Mouse (Mus musculus) ES-E14 (cell line): ENCODE data around the gene Rps8.

Experiments
- CHD2 ChIP-seq: IDR thresholded peaks from 2 replicates; pipeline ENCODE4 v1.6.1; 2014; ENCODE audit warnings: mild to moderate bottlenecking, low read depth, low read length, inconsistent platforms
- MAFK ChIP-seq: IDR thresholded peaks from 2 replicates; pipeline ENCODE4 v1.6.1; 2014; ENCODE audit warnings: mild to moderate bottlenecking, low read depth, low read length, inconsistent platforms; ENCODE audit not compliant: insufficient read depth
- ZC3H11A ChIP-seq: IDR thresholded peaks from 2 replicates; pipeline ENCODE4 v1.6.1; 2012; ENCODE audit warnings: low read depth, mild to moderate bottlenecking, inconsistent platforms, low read length, borderline replicate concordance
- ZNF384 ChIP-seq: IDR thresholded peaks from 2 replicates; pipeline ENCODE4 v1.6.1; 2012; ENCODE audit warnings: low read depth, low read length, inconsistent platforms

DNA sequence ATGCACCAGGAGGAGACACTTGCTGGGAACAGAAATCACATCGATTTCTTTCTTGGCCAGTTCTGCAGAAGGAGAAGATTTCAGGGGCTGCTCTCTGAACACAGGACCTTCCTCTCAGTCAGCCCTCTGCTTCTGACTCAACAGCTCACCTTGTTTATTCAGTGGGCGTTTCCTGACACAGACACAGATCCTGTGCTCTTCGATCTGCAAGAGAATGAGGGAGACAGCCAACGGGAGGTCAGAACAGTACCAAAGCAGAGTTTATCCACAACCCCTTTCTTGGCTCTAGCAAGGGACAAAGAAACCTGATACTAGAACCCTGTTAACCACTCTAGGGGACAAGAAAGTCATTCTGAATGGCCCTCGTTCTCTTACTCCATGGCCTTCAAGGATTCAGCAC is 13.9 kb upstream of the Rps8 start:
- TF ChIP-seq MAFK (no peak), CHD2 (no peak), ZC3H11A (no peak), ZNF384 (no peak)
